Mouse (Mus musculus) neural tube, embryonic 15.5 days (tissue): ENCODE results near the gene Chpt1. TPM values are rescaled to one million over a fixed set of nuclear protein-coding genes. Genes with fewer than 3 reads are reported as not detected.
"Not testable (repeated sequence)": the region's sequence is repeated elsewhere in the genome, so short reads cannot be mapped to it uniquely, and the experiment has no call there.

Experiments
- ATAC-seq: fragments of 200-750 bp; cut with Nextera tagmentation; 2 replicates; pipeline ENCODE4 v1.8.0; 2017; ENCODE audit warnings: mild to moderate bottlenecking, moderate TSS enrichment, moderate library complexity; ENCODE audit not compliant: low FRiP score
- H3K27ac ChIP-seq: fragments of 300-500 bp; sonication (generic); replicated peaks from 2 replicates; pipeline ENCODE4 v1.5.1; 2015; ENCODE audit warnings: mild to moderate bottlenecking, inconsistent platforms
- H3K27me3 ChIP-seq: fragments of 300-500 bp; sonication (generic); replicated peaks from 2 replicates; pipeline ENCODE4 v1.6.1; 2015; ENCODE audit warnings: inconsistent platforms
- H3K36me3 ChIP-seq: fragments of 300-500 bp; sonication (generic); 2 replicates; pipeline ENCODE4 v1.6.1; 2015; ENCODE audit warnings: inconsistent platforms
- H3K4me1 ChIP-seq: fragments of 300-500 bp; sonication (generic); 2 replicates; pipeline ENCODE4 v1.6.1; 2015; ENCODE audit warnings: inconsistent platforms
- H3K4me2 ChIP-seq: fragments of 300-500 bp; sonication (generic); 2 replicates; pipeline ENCODE4 v1.6.1; 2015; ENCODE audit warnings: inconsistent platforms, mild to moderate bottlenecking, moderate library complexity
- H3K4me3 ChIP-seq: fragments of 300-500 bp; sonication (generic); replicated peaks from 2 replicates; pipeline ENCODE4 v1.5.1; 2015; ENCODE audit warnings: mild to moderate bottlenecking, inconsistent platforms
- H3K9ac ChIP-seq: fragments of 300-500 bp; sonication (generic); replicated peaks from 2 replicates; pipeline ENCODE4 v1.6.1; 2015; ENCODE audit warnings: mild to moderate bottlenecking, inconsistent platforms
- H3K9me3 ChIP-seq: fragments of 300-500 bp; sonication (generic); replicated peaks from 2 replicates; pipeline ENCODE4 v1.6.1; 2016; ENCODE audit warnings: inconsistent platforms
- WGBS: fragments of 180-500 bp; shearing (Covaris S2); methylation state at CpG from one replicate; pipeline ENCODE4 v1.1.7; 2015; ENCODE audit warnings: mixed read lengths; 5-methylcytosine and 5-hydroxymethylcytosine counted together
- polyA plus RNA-seq: library from polyadenylated mRNA; unstranded; fragments of >200 nt; fragmentation: Nextera tagmentation; extraction: Ambion mirVana; gene quantifications from 2 replicates; pipeline ENCODE4 v1.2.1, GENCODE M21; 2015

Gene Chpt1
- polyA plus RNA-seq, 1 experiment from 2014 or later, result 23.9 TPM

- WGBS, result 66% methylated on average over 7 of the region's 7 CpGs
- Histone ChIP-seq H3K27me3 (no peaks in the 10 kb centered on the region), H3K4me2 (no peak overlapping the region), H3K4me3 (no peak overlapping the region), H3K9me3 (no peaks in the 10 kb centered on the region), H3K36me3 (0 out of 2 replicates have a peak, but pooled peaks cover 2% of the 10 kb centered on the region), H3K9ac (no peak overlapping the region), H3K4me1 (peaks cover 7% of the 10 kb centered on the region; the same call in 1 of the 2 replicates), H3K27ac (no peak overlapping the region)
- ATAC-seq, result no peak
Measured at GRCm38 (mm10) chr10:88491632-88492031, 12.2 kb downstream of the Chpt1 start.

GRCm38 (mm10) chr10:88488629-88489028, 15.2 kb downstream of the Chpt1 start:
- Histone ChIP-seq H3K27me3 (no peaks in the 10 kb centered on the region), H3K36me3 (peaks cover 11% of the 10 kb centered on the region; the same call in 1 of the 2 replicates), H3K27ac (no peak overlapping the region), H3K9me3 (no peaks in the 10 kb centered on the region), H3K4me1 (peaks cover 7% of the 10 kb centered on the region; the same call in 1 of the 2 replicates), H3K4me3 (no peak overlapping the region), H3K4me2 (no peak overlapping the region), H3K9ac (no peak overlapping the region)
- ATAC-seq, result no peak
- WGBS, result 91% methylated on average over 5 of the region's 5 CpGs

GRCm38 (mm10) chr10:88482866-88483265, 21.0 kb downstream of the Chpt1 start:
- H3K9me3 ChIP-seq, H3K9ac ChIP-seq, H3K27me3 ChIP-seq, H3K4me2 ChIP-seq, ATAC-seq, H3K27ac ChIP-seq, H3K4me3 ChIP-seq, H3K4me1 ChIP-seq, H3K36me3 ChIP-seq: not testable (repeated sequence)
- 93% methylated on average over 10 of the region's 10 CpGs for WGBS

GRCm38 (mm10) chr10:88460122-88460820, 43.6 kb downstream of the Chpt1 start:
- Histone ChIP-seq H3K4me1 (no peaks in the 10 kb centered on the region), H3K4me2 (no peak overlapping the region), H3K27ac (no peak overlapping the region), H3K36me3 (no peaks in the 10 kb centered on the region), H3K4me3 (no peak overlapping the region), H3K9ac (no peak overlapping the region), H3K9me3 (no peaks in the 10 kb centered on the region), H3K27me3 (no peaks in the 10 kb centered on the region)
- WGBS, result 85% methylated on average over 18 of the region's 18 CpGs
- ATAC-seq, result no peak

- Histone ChIP-seq H3K27me3 (no peaks in the 10 kb centered on the region), H3K27ac (no peak within 1 kb of the TSS), H3K4me2 (no peak within 1 kb of the TSS), H3K36me3 (no peaks in the 10 kb centered on the region), H3K9ac (no peak within 1 kb of the TSS), H3K4me3 (no peak within 1 kb of the TSS), H3K9me3 (no peaks in the 10 kb centered on the region), H3K4me1 (no peaks in the 10 kb centered on the region)
- ATAC-seq, result no peak
- WGBS, result 86% methylated on average over 33 of the region's 33 CpGs
Measured at GRCm38 (mm10) chr10:88459502-88459992, 44.3 kb downstream of the Chpt1 start, which contains the start of gene Sycp3. Sycp3 (plus strand) TSS chr10:88459569.

GRCm38 (mm10) chr10:88457816-88458215, 46.1 kb downstream of the Chpt1 start:
- WGBS, result 45% methylated on average over 6 of the region's 6 CpGs
- no peaks in the 10 kb centered on the region for H3K36me3 ChIP-seq
- ATAC-seq, result no peak
- no peak overlapping the region for H3K4me3 ChIP-seq
- H3K27me3 ChIP-seq, result no peaks in the 10 kb centered on the region
- no peaks in the 10 kb centered on the region for H3K9me3 ChIP-seq
- H3K9ac ChIP-seq, result no peak overlapping the region
- H3K27ac ChIP-seq, result no peak overlapping the region
- H3K4me1 ChIP-seq, result no peaks in the 10 kb centered on the region
- H3K4me2 ChIP-seq, result no peak overlapping the region

GRCm38 (mm10) chr10:88451990-88452389, 51.9 kb downstream of the Chpt1 start:
- Histone ChIP-seq H3K4me3 (no peak overlapping the region), H3K4me1 (no peaks in the 10 kb centered on the region), H3K27me3 (no peaks in the 10 kb centered on the region), H3K9me3 (no peaks in the 10 kb centered on the region), H3K4me2 (no peak overlapping the region), H3K27ac (no peak overlapping the region), H3K9ac (no peak overlapping the region), H3K36me3 (0 out of 2 replicates have a peak, but pooled peaks cover 2% of the 10 kb centered on the region)
- 84% methylated on average over 6 of the region's 6 CpGs for WGBS
- ATAC-seq, result no peak

GRCm38 (mm10) chr10:88451221-88451620, 52.7 kb downstream of the Chpt1 start:
- no peaks in the 10 kb centered on the region for H3K27me3 ChIP-seq
- no peak overlapping the region; the same call in 1 of the 2 replicates for H3K27ac ChIP-seq
- H3K4me1 ChIP-seq, result no peaks in the 10 kb centered on the region
- H3K4me3 ChIP-seq, result no peak overlapping the region
- H3K9me3 ChIP-seq, result no peaks in the 10 kb centered on the region
- H3K9ac ChIP-seq, result no peak overlapping the region
- ATAC-seq, result peak; percentile 79; the same call in 1 of the 2 replicates
- no peak overlapping the region for H3K4me2 ChIP-seq
- H3K36me3 ChIP-seq, result peaks cover 7% of the 10 kb centered on the region; the same call in 1 of the 2 replicates
- 67% methylated on average over 2 of the region's 2 CpGs for WGBS

GRCm38 (mm10) chr10:88441224-88441623, 62.6 kb downstream of the Chpt1 start:
- Histone ChIP-seq H3K4me3 (no peak overlapping the region), H3K27ac (no peak overlapping the region), H3K4me1 (no peaks in the 10 kb centered on the region), H3K9me3 (no peaks in the 10 kb centered on the region), H3K4me2 (no peak overlapping the region), H3K36me3 (peaks cover 49% of the 10 kb centered on the region), H3K27me3 (no peaks in the 10 kb centered on the region), H3K9ac (no peak overlapping the region)
- ATAC-seq, result no peak
- WGBS, result 87% methylated on average over 6 of the region's 6 CpGs

GRCm38 (mm10) chr10:88427998-88428397, 75.9 kb downstream of the Chpt1 start:
- Histone ChIP-seq H3K4me3 (no peak overlapping the region), H3K36me3 (peaks cover 46% of the 10 kb centered on the region), H3K4me2 (no peak overlapping the region), H3K4me1 (no peaks in the 10 kb centered on the region), H3K27ac (no peak overlapping the region), H3K27me3 (no peaks in the 10 kb centered on the region), H3K9me3 (no peaks in the 10 kb centered on the region), H3K9ac (no peak overlapping the region)
- no peak for ATAC-seq
- 95% methylated on average over 6 of the region's 6 CpGs for WGBS

- 56% methylated on average over 5 of the region's 5 CpGs for WGBS
- H3K27me3 ChIP-seq, result no peaks in the 10 kb centered on the region
- H3K27ac ChIP-seq, result no peak overlapping the region
- H3K9me3 ChIP-seq, result no peaks in the 10 kb centered on the region
- no peak overlapping the region for H3K4me2 ChIP-seq
- no peaks in the 10 kb centered on the region for H3K4me1 ChIP-seq
- H3K36me3 ChIP-seq, result peaks cover 36% of the 10 kb centered on the region
- ATAC-seq, result no peak
- no peak overlapping the region for H3K9ac ChIP-seq
- no peak overlapping the region for H3K4me3 ChIP-seq
Measured at GRCm38 (mm10) chr10:88426896-88427295, 77.0 kb downstream of the Chpt1 start.

- Histone ChIP-seq H3K27me3 (no peaks in the 10 kb centered on the region), H3K9me3 (no peaks in the 10 kb centered on the region), H3K9ac (no peak overlapping the region), H3K4me1 (no peaks in the 10 kb centered on the region), H3K36me3 (peaks cover 38% of the 10 kb centered on the region), H3K27ac (no peak overlapping the region), H3K4me3 (no peak overlapping the region), H3K4me2 (no peak overlapping the region)
- WGBS, result 96% methylated on average over 2 of the region's 2 CpGs
- peak; percentile 88 for ATAC-seq
Measured at GRCm38 (mm10) chr10:88426158-88426816, 77.6 kb downstream of the Chpt1 start.
